Mouse (Mus musculus): ENCODE results near the gene Spaca1. TPM values are rescaled to one million over a fixed set of nuclear protein-coding genes. Genes with fewer than 3 reads are reported as not detected.

The Spaca1 gene
- polyA plus RNA-seq (2012; rRNA removed), result 0.67 and 0.78 TPM in 2 replicates

GRCm38 (mm10) chr4:34049571-34050255 lies at the start of gene Spaca1:
Gene Spaca1 (minus strand): TSS chr4:34050191.

Other genes starting within 250 kb of the Spaca1 start
- gene Cnr1, start 125.6 kb downstream of the Spaca1 start, polyA plus RNA-seq (2012; rRNA removed), result 82.7 and 86.6 TPM in 2 replicates